Mouse (Mus musculus): Measurements from ENCODE around the gene Zfp2.

Gene Zfp2

GRCm38 (mm10) chr11:50915671-50916320, at the start of gene Zfp2:
Gene Zfp2, minus strand, starts transcription at chr11:50916165.
- peak; percentile 92 for DNase-seq (ENCODE audit: low read depth, low spot score)
- no peaks in the 10 kb centered on the region for H3K36me3 ChIP-seq (ENCODE audit: control insufficient read depth, insufficient read depth, low read length, poor library complexity, severe bottlenecking)
- H3K27me3 ChIP-seq (ENCODE audit: control insufficient read depth, insufficient read depth, low read length, poor library complexity, severe bottlenecking) = no peaks in the 10 kb centered on the region

- no peak for DNase-seq (ENCODE audit: low read depth, low spot score)
- Histone ChIP-seq H3K36me3 (ENCODE audit: control insufficient read depth, insufficient read depth, low read length, poor library complexity, severe bottlenecking) (no peaks in the 10 kb centered on the region), H3K27me3 (ENCODE audit: control insufficient read depth, insufficient read depth, low read length, poor library complexity, severe bottlenecking) (no peaks in the 10 kb centered on the region)
Observed at GRCm38 (mm10) chr11:50964886-50965285, 48.9 kb upstream of the Zfp2 start.

GRCm38 (mm10) chr11:50953665-50954064, 37.7 kb upstream of the Zfp2 start, which contains the start of gene Prop1:
Gene Prop1, minus strand, starts transcription at chr11:50953765.
- Histone ChIP-seq H3K27me3 (ENCODE audit: control insufficient read depth, insufficient read depth, low read length, poor library complexity, severe bottlenecking) (no peaks in the 10 kb centered on the region), H3K36me3 (ENCODE audit: control insufficient read depth, insufficient read depth, low read length, poor library complexity, severe bottlenecking) (no peaks in the 10 kb centered on the region)
- no peak for DNase-seq (ENCODE audit: low read depth, low spot score)

GRCm38 (mm10) chr11:50952290-50952689, 36.3 kb upstream of the Zfp2 start:
- no peaks in the 10 kb centered on the region for H3K36me3 ChIP-seq (ENCODE audit: control insufficient read depth, insufficient read depth, low read length, poor library complexity, severe bottlenecking)
- no peaks in the 10 kb centered on the region for H3K27me3 ChIP-seq (ENCODE audit: control insufficient read depth, insufficient read depth, low read length, poor library complexity, severe bottlenecking)
- DNase-seq (ENCODE audit: low read depth, low spot score) = peak; percentile 7

DNA sequence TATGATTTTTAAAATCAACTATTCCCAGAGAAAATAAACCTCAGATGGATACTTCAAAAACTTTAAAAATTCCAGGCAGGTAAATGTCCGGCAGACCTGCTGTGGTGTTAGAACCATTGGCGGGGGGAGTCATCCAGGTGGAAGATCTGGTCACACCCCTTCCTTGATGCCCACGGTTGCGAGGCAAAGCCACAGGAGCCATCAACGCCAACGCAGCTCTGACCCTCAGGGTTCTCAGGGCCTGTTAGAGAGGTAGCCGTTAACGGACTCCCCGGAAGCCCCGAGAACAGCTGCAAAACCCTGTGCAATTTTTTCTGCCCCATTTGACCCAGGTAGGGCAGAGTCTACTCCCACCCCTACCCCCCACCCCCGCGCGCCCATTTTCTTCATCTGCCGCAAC, 27.5 kb upstream of the Zfp2 start, which contains the start of gene 4933414I15Rik:
TSS of gene 4933414I15Rik (minus strand) at position 260 of the 400 bp plus-strand sequence.
- no peaks in the 10 kb centered on the region for H3K27me3 ChIP-seq (ENCODE audit: control insufficient read depth, insufficient read depth, low read length, poor library complexity, severe bottlenecking)
- DNase-seq (ENCODE audit: low read depth, low spot score) = no peak
- no peaks in the 10 kb centered on the region for H3K36me3 ChIP-seq (ENCODE audit: control insufficient read depth, insufficient read depth, low read length, poor library complexity, severe bottlenecking)

DNA sequence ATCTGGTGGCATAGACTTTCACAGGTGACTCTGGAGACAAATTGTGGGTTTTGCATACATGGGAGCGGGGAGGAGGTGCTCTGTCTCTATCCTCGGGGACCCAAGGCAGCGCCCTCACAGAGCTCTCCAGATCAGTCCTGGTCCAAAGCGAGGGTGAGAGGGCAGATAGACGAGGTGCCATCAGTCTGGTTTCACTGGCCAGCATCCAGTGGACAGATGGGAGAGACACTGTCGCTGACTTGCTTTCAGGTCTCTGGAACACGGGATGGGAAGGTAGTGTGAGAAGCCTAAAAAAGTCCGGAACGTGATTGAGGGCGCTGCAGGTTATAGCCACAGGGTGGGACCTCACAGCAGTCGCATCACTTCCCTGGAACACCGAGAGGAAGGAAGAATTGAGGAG, 26.4 kb upstream of the Zfp2 start:
- H3K27me3 ChIP-seq (ENCODE audit: control insufficient read depth, insufficient read depth, low read length, poor library complexity, severe bottlenecking) = no peaks in the 10 kb centered on the region
- no peak for DNase-seq (ENCODE audit: low read depth, low spot score)
- no peaks in the 10 kb centered on the region for H3K36me3 ChIP-seq (ENCODE audit: control insufficient read depth, insufficient read depth, low read length, poor library complexity, severe bottlenecking)

- H3K36me3 ChIP-seq (ENCODE audit: control insufficient read depth, insufficient read depth, low read length, poor library complexity, severe bottlenecking) = no peaks in the 10 kb centered on the region
- no peaks in the 10 kb centered on the region for H3K27me3 ChIP-seq (ENCODE audit: control insufficient read depth, insufficient read depth, low read length, poor library complexity, severe bottlenecking)
- DNase-seq (ENCODE audit: low read depth, low spot score) = peak; percentile 67
Observed at GRCm38 (mm10) chr11:50939621-50940366, 23.8 kb upstream of the Zfp2 start.

DNA sequence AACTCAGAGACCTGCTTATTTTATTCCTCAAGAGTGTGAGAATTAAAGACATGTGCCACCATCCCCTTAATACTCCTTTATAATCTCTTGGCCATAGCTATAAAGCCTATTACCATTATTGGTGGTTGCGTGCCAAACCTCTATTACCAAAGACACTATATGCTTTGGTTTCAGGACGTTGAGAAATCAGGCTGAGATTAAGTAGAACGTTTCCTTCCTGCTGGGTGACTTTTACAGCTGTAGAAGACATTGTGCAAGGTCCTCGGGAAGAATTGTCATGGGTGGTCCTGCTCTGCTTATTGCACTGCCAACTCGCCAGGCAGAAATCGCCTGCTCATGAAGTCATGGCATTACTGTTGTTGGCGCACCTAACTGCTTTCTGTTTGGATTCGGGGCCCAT, 22.5 kb upstream of the Zfp2 start:
- DNase-seq (ENCODE audit: low read depth, low spot score) = no peak
- H3K36me3 ChIP-seq (ENCODE audit: control insufficient read depth, insufficient read depth, low read length, poor library complexity, severe bottlenecking) = no peaks in the 10 kb centered on the region

DNA sequence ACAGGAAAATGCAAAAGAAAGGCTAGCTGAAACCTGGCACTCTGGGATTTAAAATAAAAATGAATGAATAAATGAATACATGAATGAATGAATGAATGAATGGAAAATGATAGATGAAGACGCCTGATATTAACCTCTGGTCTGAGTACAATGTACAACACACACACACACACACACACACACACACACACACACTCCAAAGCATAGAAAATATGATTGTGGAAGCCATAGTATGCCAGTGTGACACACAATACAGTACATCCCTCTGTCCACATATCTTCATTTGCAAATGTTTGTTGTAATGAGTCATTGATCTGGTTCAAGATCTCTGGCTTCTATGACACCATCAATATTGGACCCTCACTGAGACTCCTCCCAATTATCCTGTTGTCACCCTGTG, 16.1 kb upstream of the Zfp2 start:
- Histone ChIP-seq H3K27me3 (ENCODE audit: control insufficient read depth, insufficient read depth, low read length, poor library complexity, severe bottlenecking) (no peaks in the 10 kb centered on the region), H3K36me3 (ENCODE audit: control insufficient read depth, insufficient read depth, low read length, poor library complexity, severe bottlenecking) (no peaks in the 10 kb centered on the region)
- DNase-seq (ENCODE audit: low read depth, low spot score) = no peak

More for the DNA sequence above, 22.5 kb upstream of the Zfp2 start:
- H3K27me3 ChIP-seq (ENCODE audit: control insufficient read depth, insufficient read depth, low read length, poor library complexity, severe bottlenecking) = no peaks in the 10 kb centered on the region

DNA sequence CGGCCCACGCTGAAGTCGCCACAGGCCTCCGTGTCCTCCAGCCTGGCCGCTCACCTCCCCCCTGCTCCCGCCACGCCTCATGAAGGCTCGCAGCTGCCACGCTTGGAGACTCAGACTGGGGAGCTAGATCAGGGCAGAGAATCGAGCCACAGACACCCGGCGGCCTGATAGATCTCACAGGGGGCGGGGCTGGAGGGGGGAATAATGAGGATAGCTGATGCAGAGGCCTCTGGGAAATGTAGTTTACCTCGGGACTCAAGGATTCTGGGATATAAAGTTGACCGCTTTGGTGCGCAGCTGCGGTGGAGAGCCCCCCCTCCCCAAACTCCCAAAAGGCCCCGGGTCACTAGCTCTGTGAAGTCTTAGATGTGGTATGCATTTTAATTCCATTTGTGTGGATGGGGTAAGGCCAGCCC, 15.5 kb upstream of the Zfp2 start, which contains the start of gene Zfp354b:
TSS of gene Zfp354b (minus strand) at position 183 of the 416 bp plus-strand sequence.
- Histone ChIP-seq H3K27me3 (ENCODE audit: control insufficient read depth, insufficient read depth, low read length, poor library complexity, severe bottlenecking) (no peaks in the 10 kb centered on the region), H3K36me3 (ENCODE audit: control insufficient read depth, insufficient read depth, low read length, poor library complexity, severe bottlenecking) (no peaks in the 10 kb centered on the region)
- DNase-seq (ENCODE audit: low read depth, low spot score) = peak; percentile 68

DNA sequence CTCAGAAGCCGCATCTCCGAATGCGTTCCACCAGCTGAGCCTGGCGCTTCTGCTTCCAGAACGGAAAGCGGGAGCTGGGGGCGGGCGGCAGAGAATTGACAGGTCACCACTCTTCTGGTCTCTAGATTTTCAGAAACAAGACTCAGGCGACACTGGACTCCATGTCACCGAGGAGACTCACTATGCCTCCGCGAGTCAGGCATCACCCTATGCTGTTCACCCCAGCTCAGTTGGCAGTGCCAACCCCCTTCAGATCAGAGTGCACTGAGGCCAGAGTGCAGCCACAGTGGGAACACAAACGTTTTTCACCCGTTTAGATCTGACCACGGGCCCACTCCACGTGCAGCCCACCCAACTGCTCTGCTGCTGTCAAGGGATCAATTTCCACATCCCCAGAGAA, 15.1 kb upstream of the Zfp2 start:
- no peaks in the 10 kb centered on the region for H3K27me3 ChIP-seq (ENCODE audit: control insufficient read depth, insufficient read depth, low read length, poor library complexity, severe bottlenecking)
- no peaks in the 10 kb centered on the region for H3K36me3 ChIP-seq (ENCODE audit: control insufficient read depth, insufficient read depth, low read length, poor library complexity, severe bottlenecking)
- DNase-seq (ENCODE audit: low read depth, low spot score) = no peak

DNA sequence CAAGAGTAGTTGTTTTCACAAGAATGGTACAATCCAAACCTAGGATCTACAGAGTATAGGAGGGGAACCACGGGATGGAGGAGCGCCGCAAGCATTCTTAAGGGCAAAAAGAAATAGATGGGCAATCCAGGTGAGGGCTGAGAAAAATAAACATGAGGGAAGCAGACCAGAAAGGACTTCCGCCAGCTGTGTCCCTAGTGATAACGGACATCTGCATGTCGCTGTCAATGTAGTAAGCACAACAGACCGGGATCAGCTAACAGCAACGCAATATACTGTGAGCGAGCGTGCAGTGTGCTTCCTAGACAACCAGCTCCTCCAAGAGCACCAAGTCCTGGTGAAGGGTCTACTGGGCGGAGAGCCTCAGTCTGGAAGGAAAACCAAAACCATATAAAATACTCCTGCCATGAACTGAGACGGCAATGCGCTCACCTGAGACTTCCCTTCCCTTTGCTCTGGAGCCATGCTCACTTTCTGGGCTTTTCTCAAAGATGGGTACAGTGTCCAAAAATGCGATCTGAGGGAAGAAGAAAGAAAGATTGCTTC, 14.6 kb upstream of the Zfp2 start:
- no peaks in the 10 kb centered on the region for H3K27me3 ChIP-seq (ENCODE audit: control insufficient read depth, insufficient read depth, low read length, poor library complexity, severe bottlenecking)
- peak; percentile 5 for DNase-seq (ENCODE audit: low read depth, low spot score)
- no peaks in the 10 kb centered on the region for H3K36me3 ChIP-seq (ENCODE audit: control insufficient read depth, insufficient read depth, low read length, poor library complexity, severe bottlenecking)

DNA sequence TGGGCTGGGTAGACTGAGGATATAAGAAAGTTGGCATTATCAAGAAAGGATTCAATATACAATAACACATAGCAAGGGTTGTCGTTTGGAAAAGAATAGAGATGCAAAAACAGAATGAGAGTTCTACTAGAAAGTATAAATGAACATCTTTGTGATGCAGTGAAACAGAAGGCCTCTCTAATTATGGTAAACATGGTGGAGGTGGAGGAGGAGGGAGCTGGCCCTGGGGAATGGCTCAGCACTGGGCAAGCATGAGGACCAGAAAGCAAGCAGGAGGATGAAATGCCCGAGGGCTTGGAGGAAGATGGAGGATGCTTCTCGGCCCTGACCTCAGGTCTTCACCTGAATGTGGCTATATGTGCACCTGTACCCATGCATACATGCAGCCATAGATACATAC, 1.5 kb downstream of the Zfp2 start:
- DNase-seq (ENCODE audit: low read depth, low spot score) = no peak
- H3K27me3 ChIP-seq (ENCODE audit: control insufficient read depth, insufficient read depth, low read length, poor library complexity, severe bottlenecking) = no peaks in the 10 kb centered on the region
- no peaks in the 10 kb centered on the region for H3K36me3 ChIP-seq (ENCODE audit: control insufficient read depth, insufficient read depth, low read length, poor library complexity, severe bottlenecking)

DNA sequence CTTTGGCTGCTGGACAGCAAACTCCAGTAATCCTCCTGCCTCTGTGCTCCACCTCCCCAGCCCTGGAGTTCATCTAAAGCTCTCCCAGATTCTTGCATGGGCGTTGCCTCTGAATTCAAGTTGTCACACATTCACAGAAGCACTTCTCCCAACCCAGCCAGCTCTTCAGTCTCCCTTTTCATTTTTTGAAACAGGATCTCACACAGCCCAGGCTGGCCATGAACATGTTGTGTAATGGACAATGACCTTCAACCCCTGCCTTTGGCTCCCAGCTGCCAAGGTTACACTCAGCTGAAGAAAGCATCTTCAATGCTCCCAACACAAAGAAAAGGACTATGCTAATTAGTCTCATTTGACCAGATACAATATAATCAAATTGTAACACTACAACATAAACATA, 2.7 kb downstream of the Zfp2 start:
- no peaks in the 10 kb centered on the region; the same call in 1 of the 2 replicates for H3K36me3 ChIP-seq (ENCODE audit: control insufficient read depth, insufficient read depth, low read length, poor library complexity, severe bottlenecking)
- no peaks in the 10 kb centered on the region for H3K27me3 ChIP-seq (ENCODE audit: control insufficient read depth, insufficient read depth, low read length, poor library complexity, severe bottlenecking)
- no peak for DNase-seq (ENCODE audit: low read depth, low spot score)

DNA sequence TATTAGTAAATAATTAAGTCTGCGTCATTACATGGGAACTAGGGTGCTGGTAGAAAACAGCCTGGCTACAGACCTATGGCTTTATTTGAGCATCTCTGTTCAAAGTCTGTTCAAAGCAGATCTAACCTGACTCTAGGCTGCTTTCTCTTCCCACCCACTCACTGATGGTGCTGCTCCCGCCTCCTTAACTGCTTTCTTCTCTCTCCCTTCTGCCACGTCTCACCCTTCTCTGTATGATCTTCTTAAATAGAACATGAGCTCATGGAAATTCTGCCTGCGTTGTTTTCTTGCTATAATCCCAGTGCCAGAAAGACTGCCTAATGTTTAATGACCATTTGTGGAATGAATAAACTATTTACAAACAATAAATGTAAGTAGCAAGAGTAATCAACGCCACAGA, 7.8 kb downstream of the Zfp2 start:
- no peak for DNase-seq (ENCODE audit: low read depth, low spot score)
- no peaks in the 10 kb centered on the region for H3K27me3 ChIP-seq (ENCODE audit: control insufficient read depth, insufficient read depth, low read length, poor library complexity, severe bottlenecking)
- peaks cover 3% of the 10 kb centered on the region; the same call in 1 of the 2 replicates for H3K36me3 ChIP-seq (ENCODE audit: control insufficient read depth, insufficient read depth, low read length, poor library complexity, severe bottlenecking)
